Mouse (Mus musculus) hindbrain, embryonic 12.5 days (tissue): ENCODE measurements at regions not wholly inside any gene's neighbourhood (a gene's known extent, or its start where the extent isn't known, plus 50 kb on each side); places are given as distances from the start of the nearest gene placed in this dataset.

Source experiments
- ATAC-seq: fragments of 200-750 bp; cut with Nextera tagmentation; 2 replicates; pipeline ENCODE4 v1.8.0; 2017; ENCODE audit warnings: moderate TSS enrichment; ENCODE audit not compliant: low FRiP score
- H3K27ac ChIP-seq: fragments of 300-500 bp; sonication (generic); 2 replicates; pipeline ENCODE4 v1.5.1; 2016; ENCODE audit warnings: mild to moderate bottlenecking
- H3K27me3 ChIP-seq: fragments of 300-500 bp; sonication (generic); 2 replicates; pipeline ENCODE4 v1.6.1; 2016; ENCODE audit warnings: mild to moderate bottlenecking
- H3K36me3 ChIP-seq: fragments of 300-500 bp; sonication (generic); 2 replicates; pipeline ENCODE4 v1.6.1; 2016; ENCODE audit warnings: mild to moderate bottlenecking
- H3K4me1 ChIP-seq: fragments of 300-500 bp; sonication (generic); 2 replicates; pipeline ENCODE4 v1.6.1; 2016
- H3K4me2 ChIP-seq: fragments of 300-500 bp; sonication (generic); replicated peaks from 2 replicates; pipeline ENCODE4 v1.6.1; 2016; ENCODE audit warnings: mild to moderate bottlenecking
- H3K4me3 ChIP-seq: fragments of 300-500 bp; sonication (generic); 2 replicates; pipeline ENCODE4 v1.5.1; 2016; ENCODE audit warnings: mild to moderate bottlenecking
- H3K9ac ChIP-seq: fragments of 300-500 bp; sonication (generic); 2 replicates; pipeline ENCODE4 v1.6.1; 2016; ENCODE audit warnings: mild to moderate bottlenecking, moderate library complexity
- H3K9me3 ChIP-seq: fragments of 300-500 bp; sonication (generic); replicated peaks from 2 replicates; pipeline ENCODE4 v1.6.1; 2016; ENCODE audit warnings: mild to moderate bottlenecking
- WGBS: fragments of 180-500 bp; shearing (Covaris S2); methylation state at CpG from one replicate; pipeline ENCODE4 v1.1.7; 2016; 5-methylcytosine and 5-hydroxymethylcytosine counted together

- Histone ChIP-seq H3K27me3 (no peaks in the 10 kb centered on the region), H3K27ac (no peak overlapping the region), H3K36me3 (no peaks in the 10 kb centered on the region), H3K4me3 (no peak overlapping the region), H3K4me2 (no peak overlapping the region), H3K9me3 (no peaks in the 10 kb centered on the region), H3K9ac (no peak overlapping the region), H3K4me1 (peaks cover 2% of the 10 kb centered on the region; the same call in 1 of the 2 replicates)
- ATAC-seq: no peak
- WGBS: 76% methylated on average over 13 of the region's 13 CpGs
These were observed 70.9 kb downstream of the Asb1 start for GRCm38 (mm10) chr1:91611281-91611680.

GRCm38 (mm10) chr1:91611694-91612093 is 71.3 kb downstream of the Asb1 start:
- H3K27ac ChIP-seq: no peak overlapping the region
- H3K4me1 ChIP-seq: no peaks in the 10 kb centered on the region; the same call in 1 of the 2 replicates
- H3K27me3 ChIP-seq: no peaks in the 10 kb centered on the region
- H3K4me2 ChIP-seq: no peak overlapping the region
- H3K36me3 ChIP-seq: no peaks in the 10 kb centered on the region
- no peak for ATAC-seq
- H3K9me3 ChIP-seq: no peaks in the 10 kb centered on the region
- no peak overlapping the region for H3K4me3 ChIP-seq
- 76% methylated on average over 16 of the region's 16 CpGs for WGBS
- H3K9ac ChIP-seq: no peak overlapping the region

- ATAC-seq: no peak
- no peaks in the 10 kb centered on the region for H3K36me3 ChIP-seq
- no peaks in the 10 kb centered on the region for H3K9me3 ChIP-seq
- H3K4me1 ChIP-seq: no peaks in the 10 kb centered on the region; the same call in 1 of the 2 replicates
- H3K4me3 ChIP-seq: no peak overlapping the region
- no peaks in the 10 kb centered on the region for H3K27me3 ChIP-seq
- no peak overlapping the region for H3K27ac ChIP-seq
- WGBS: 60% methylated on average over 3 of the region's 3 CpGs
- H3K9ac ChIP-seq: no peak overlapping the region
- H3K4me2 ChIP-seq: no peak overlapping the region
These were observed 72.6 kb downstream of the Asb1 start for GRCm38 (mm10) chr1:91612912-91613311.

GRCm38 (mm10) chr1:91615396-91615795 is 75.1 kb downstream of the Asb1 start:
- Histone ChIP-seq H3K27me3 (0 out of 2 replicates have a peak, but pooled peaks cover 2% of the 10 kb centered on the region), H3K9me3 (no peaks in the 10 kb centered on the region), H3K4me1 (no peaks in the 10 kb centered on the region; the same call in 1 of the 2 replicates), H3K4me3 (no peak overlapping the region), H3K36me3 (no peaks in the 10 kb centered on the region), H3K4me2 (no peak overlapping the region), H3K27ac (no peak overlapping the region), H3K9ac (no peak overlapping the region)
- no peak for ATAC-seq
- WGBS: 67% methylated on average over 5 of the region's 5 CpGs

GRCm38 (mm10) chr1:91618527-91619135 is 78.3 kb downstream of the Asb1 start:
- no peak for ATAC-seq
- H3K27me3 ChIP-seq: 0 out of 2 replicates have a peak, but pooled peaks cover 3% of the 10 kb centered on the region
- no peaks in the 10 kb centered on the region for H3K9me3 ChIP-seq
- H3K4me2 ChIP-seq: no peak overlapping the region
- H3K4me3 ChIP-seq: no peak overlapping the region
- no peaks in the 10 kb centered on the region for H3K36me3 ChIP-seq
- H3K9ac ChIP-seq: no peak overlapping the region
- H3K4me1 ChIP-seq: no peaks in the 10 kb centered on the region
- WGBS: 83% methylated on average over 14 of the region's 14 CpGs
- no peak overlapping the region for H3K27ac ChIP-seq

GRCm38 (mm10) chr1:91621141-91621540 is 80.8 kb downstream of the Asb1 start:
- H3K9ac ChIP-seq: no peak overlapping the region
- 78% methylated on average over 5 of the region's 5 CpGs for WGBS
- H3K4me3 ChIP-seq: no peak overlapping the region
- no peak for ATAC-seq
- 0 out of 2 replicates have a peak, but pooled peaks cover 3% of the 10 kb centered on the region for H3K27me3 ChIP-seq
- H3K4me1 ChIP-seq: 0 out of 2 replicates have a peak, but pooled peaks cover 4% of the 10 kb centered on the region
- H3K9me3 ChIP-seq: no peaks in the 10 kb centered on the region
- no peak overlapping the region for H3K27ac ChIP-seq
- H3K36me3 ChIP-seq: no peaks in the 10 kb centered on the region
- H3K4me2 ChIP-seq: no peak overlapping the region

GRCm38 (mm10) chr1:91622874-91623273 is 82.5 kb downstream of the Asb1 start:
- WGBS: 84% methylated on average over 5 of the region's 5 CpGs
- 0 out of 2 replicates have a peak, but pooled peaks cover 3% of the 10 kb centered on the region for H3K27me3 ChIP-seq

GRCm38 (mm10) chr1:91624028-91624427 is 83.7 kb downstream of the Asb1 start:
- Histone ChIP-seq H3K9me3 (no peaks in the 10 kb centered on the region), H3K4me3 (no peak overlapping the region), H3K9ac (no peak overlapping the region), H3K4me2 (no peak overlapping the region), H3K36me3 (no peaks in the 10 kb centered on the region), H3K27ac (no peak overlapping the region), H3K4me1 (0 out of 2 replicates have a peak, but pooled peaks cover 4% of the 10 kb centered on the region), H3K27me3 (0 out of 2 replicates have a peak, but pooled peaks cover 3% of the 10 kb centered on the region)
- ATAC-seq: no peak
- WGBS: 67% methylated on average over 8 of the region's 8 CpGs

More at GRCm38 (mm10) chr1:91622874-91623273, 82.5 kb downstream of the Asb1 start:
- no peak for ATAC-seq
- Histone ChIP-seq H3K4me1 (0 out of 2 replicates have a peak, but pooled peaks cover 4% of the 10 kb centered on the region), H3K36me3 (no peaks in the 10 kb centered on the region), H3K4me3 (no peak overlapping the region), H3K27ac (no peak overlapping the region), H3K9me3 (no peaks in the 10 kb centered on the region), H3K4me2 (no peak overlapping the region), H3K9ac (no peak overlapping the region)

- Histone ChIP-seq H3K9me3 (no peaks in the 10 kb centered on the region), H3K36me3 (no peaks in the 10 kb centered on the region), H3K27ac (no peak overlapping the region), H3K4me1 (0 out of 2 replicates have a peak, but pooled peaks cover 4% of the 10 kb centered on the region), H3K4me3 (no peak overlapping the region), H3K27me3 (0 out of 2 replicates have a peak, but pooled peaks cover 3% of the 10 kb centered on the region), H3K9ac (no peak overlapping the region), H3K4me2 (no peak overlapping the region)
- no peak for ATAC-seq
- WGBS: 73% methylated on average over 11 of the region's 11 CpGs
These were observed 84.4 kb downstream of the Asb1 start for GRCm38 (mm10) chr1:91624531-91625300.

GRCm38 (mm10) chr1:91626090-91626489 is 85.7 kb downstream of the Asb1 start:
- no peaks in the 10 kb centered on the region for H3K9me3 ChIP-seq
- H3K27ac ChIP-seq: no peak overlapping the region
- H3K4me1 ChIP-seq: 0 out of 2 replicates have a peak, but pooled peaks cover 4% of the 10 kb centered on the region
- H3K36me3 ChIP-seq: no peaks in the 10 kb centered on the region
- H3K4me3 ChIP-seq: no peak overlapping the region
- no peak overlapping the region for H3K9ac ChIP-seq
- no peak for ATAC-seq
- H3K4me2 ChIP-seq: no peak overlapping the region
- 86% methylated on average over 11 of the region's 11 CpGs for WGBS
- no peaks in the 10 kb centered on the region for H3K27me3 ChIP-seq

- no peaks in the 10 kb centered on the region for H3K9me3 ChIP-seq
- no peak for ATAC-seq
- no peak overlapping the region for H3K27ac ChIP-seq
- no peak overlapping the region for H3K4me2 ChIP-seq
- H3K9ac ChIP-seq: no peak overlapping the region
- H3K4me1 ChIP-seq: no peaks in the 10 kb centered on the region
- no peaks in the 10 kb centered on the region for H3K36me3 ChIP-seq
- 73% methylated on average over 12 of the region's 12 CpGs for WGBS
- H3K27me3 ChIP-seq: no peaks in the 10 kb centered on the region
- H3K4me3 ChIP-seq: no peak overlapping the region
These were observed 89.9 kb downstream of the Asb1 start for GRCm38 (mm10) chr1:91630206-91630605.

GRCm38 (mm10) chr1:91630871-91631410 is 90.6 kb downstream of the Asb1 start:
- no peak overlapping the region for H3K27ac ChIP-seq
- H3K9me3 ChIP-seq: no peaks in the 10 kb centered on the region
- no peak overlapping the region for H3K4me3 ChIP-seq
- 82% methylated on average over 6 of the region's 6 CpGs for WGBS
- no peak for ATAC-seq
- H3K9ac ChIP-seq: no peak overlapping the region
- no peaks in the 10 kb centered on the region for H3K36me3 ChIP-seq
- no peak overlapping the region for H3K4me2 ChIP-seq
- H3K4me1 ChIP-seq: no peaks in the 10 kb centered on the region
- H3K27me3 ChIP-seq: no peaks in the 10 kb centered on the region
